Mouse (Mus musculus) forebrain, embryonic 11.5 days (tissue): Measurements from ENCODE around the gene Rps8. TPM values are rescaled to one million over a fixed set of nuclear protein-coding genes. Genes with fewer than 3 reads are reported as not detected.

Source experiments
- ATAC-seq: fragments of 200-750 bp; cut with Nextera tagmentation; replicated peaks from 2 replicates; pipeline ENCODE4 v1.8.0; 2017; ENCODE audit warnings: moderate TSS enrichment; ENCODE audit not compliant: low FRiP score
- DNase-seq: peaks from one replicate; pipeline ENCODE4 v3.0.0-alpha.2; 2017; ENCODE audit warnings: low spot score
- H3K27ac ChIP-seq: fragments of 300-500 bp; sonication (generic); 2 replicates; pipeline ENCODE4 v1.5.1; 2014; ENCODE audit warnings: low read depth, low read length
- H3K27me3 ChIP-seq: fragments of 300-500 bp; sonication (generic); 2 replicates; pipeline ENCODE4 v1.6.1; 2014; ENCODE audit warnings: mild to moderate bottlenecking, low read length, mixed read lengths; ENCODE audit not compliant: control insufficient read depth, insufficient read depth
- H3K36me3 ChIP-seq: fragments of 300-500 bp; sonication (generic); 2 replicates; pipeline ENCODE4 v1.6.1; 2014; ENCODE audit warnings: mild to moderate bottlenecking, low read length, moderate library complexity, mixed read lengths; ENCODE audit not compliant: control insufficient read depth, insufficient read depth
- H3K4me1 ChIP-seq: fragments of 300-500 bp; sonication (generic); replicated peaks from 2 replicates; pipeline ENCODE4 v1.6.1; 2014; ENCODE audit warnings: low read length, mixed read lengths; ENCODE audit not compliant: control insufficient read depth, insufficient read depth
- H3K4me2 ChIP-seq: fragments of 300-500 bp; sonication (generic); 2 replicates; pipeline ENCODE4 v1.6.1; 2014; ENCODE audit warnings: low read depth, mild to moderate bottlenecking, low read length, moderate library complexity, mixed read lengths; ENCODE audit not compliant: severe bottlenecking
- H3K4me3 ChIP-seq: fragments of 300-500 bp; sonication (generic); 2 replicates; pipeline ENCODE4 v1.5.1; 2014; ENCODE audit warnings: low read depth, low read length
- H3K9ac ChIP-seq: fragments of 300-500 bp; sonication (generic); 2 replicates; pipeline ENCODE4 v1.6.1; 2014; ENCODE audit warnings: low read length
- H3K9me3 ChIP-seq: fragments of 300-500 bp; sonication (generic); 2 replicates; pipeline ENCODE4 v1.6.1; 2016; ENCODE audit warnings: low read length, mixed read lengths; ENCODE audit not compliant: control insufficient read depth
- WGBS: fragments of 180-500 bp; shearing (Covaris S2); extraction: QIAGEN DNeasy Blood & Tissue Kit; methylation state at CpG from one replicate; pipeline ENCODE4 v1.1.7; 2014; 5-methylcytosine and 5-hydroxymethylcytosine counted together
- polyA plus RNA-seq: library from polyadenylated mRNA; unstranded; fragments of >200 nt; fragmentation: Nextera tagmentation; extraction: Ambion mirVana; gene quantifications from 2 replicates; pipeline ENCODE4 v1.2.1, GENCODE M21; 2014

Rps8 gene
- polyA plus RNA-seq, 1 experiment from 2014 or later, result 841 TPM

GRCm38 (mm10) chr4:117131890-117132793 lies 23.9 kb downstream of the Rps8 start:
- peaks cover 3% of the 10 kb centered on the region for H3K27me3 ChIP-seq
- peak overlapping the region; percentile 95 for H3K4me2 ChIP-seq
- peaks cover 18% of the 10 kb centered on the region for H3K4me1 ChIP-seq
- peak; percentile 69 for ATAC-seq
- H3K9ac ChIP-seq, result peak overlapping the region; percentile 80
- peak; percentile 83 for DNase-seq
- no peaks in the 10 kb centered on the region for H3K9me3 ChIP-seq
- H3K36me3 ChIP-seq, result peaks cover 3% of the 10 kb centered on the region; the same call in 1 of the 2 replicates
- 5% methylated on average over 7 of the region's 7 CpGs for WGBS
- H3K4me3 ChIP-seq, result peak overlapping the region; percentile 83
- H3K27ac ChIP-seq, result peak overlapping the region; percentile 41

DNA sequence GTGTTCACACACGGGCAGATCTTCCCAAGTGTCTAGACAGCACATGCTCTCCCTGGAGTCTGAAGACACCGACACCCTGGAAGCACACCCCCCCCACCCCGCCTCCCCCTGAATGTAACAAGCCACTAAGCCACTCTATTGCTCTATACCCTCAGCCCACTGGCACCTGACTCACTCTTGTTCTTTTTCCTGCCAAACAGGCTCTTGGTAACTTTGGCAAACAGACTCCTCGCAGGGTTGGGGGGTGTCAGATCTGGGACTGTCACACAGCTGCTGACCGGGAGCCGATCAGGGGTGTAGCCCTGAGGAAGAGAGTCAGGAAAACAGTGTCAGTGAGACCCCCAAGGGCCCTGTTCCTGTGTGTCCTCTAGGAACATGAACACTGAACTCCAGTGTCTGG lies 24.8 kb downstream of the Rps8 start:
- 55% methylated on average over 6 of the region's 6 CpGs for WGBS
- DNase-seq (no peak), ATAC-seq (no peak)
- Histone ChIP-seq H3K9me3 (no peaks in the 10 kb centered on the region), H3K27me3 (peaks cover 3% of the 10 kb centered on the region), H3K36me3 (peaks cover 3% of the 10 kb centered on the region; the same call in 1 of the 2 replicates), H3K4me3 (no peak overlapping the region), H3K27ac (no peak overlapping the region), H3K4me1 (peaks cover 19% of the 10 kb centered on the region), H3K9ac (no peak overlapping the region), H3K4me2 (no peak overlapping the region)

DNA sequence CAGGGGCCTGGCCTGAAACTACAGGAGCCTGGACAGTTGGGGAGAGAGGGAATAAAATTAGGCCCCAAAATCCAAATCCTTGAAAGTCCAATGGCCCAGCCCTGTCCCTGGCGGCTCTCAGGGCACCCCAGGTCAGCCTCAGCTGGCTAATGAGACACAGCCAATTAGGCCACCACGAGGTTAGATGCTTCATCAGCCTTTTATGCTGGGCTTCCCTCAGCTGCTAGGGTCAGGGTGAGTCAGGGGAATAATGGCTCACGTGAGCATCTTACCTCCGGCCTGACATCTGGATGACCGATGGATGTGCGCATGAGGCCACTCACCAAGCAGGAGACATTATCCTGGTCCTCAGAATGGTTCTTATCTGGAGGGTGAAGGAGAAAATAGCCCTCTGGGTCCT lies 25.3 kb downstream of the Rps8 start:
- Histone ChIP-seq H3K4me2 (no peak overlapping the region), H3K4me3 (no peak overlapping the region), H3K9ac (no peak overlapping the region), H3K27me3 (peaks cover 3% of the 10 kb centered on the region), H3K27ac (no peak overlapping the region), H3K9me3 (no peaks in the 10 kb centered on the region), H3K4me1 (peaks cover 23% of the 10 kb centered on the region), H3K36me3 (peaks cover 3% of the 10 kb centered on the region; the same call in 1 of the 2 replicates)
- DNase-seq, result no peak
- ATAC-seq, result no peak
- 30% methylated on average over 6 of the region's 6 CpGs for WGBS

- no peak overlapping the region for H3K27ac ChIP-seq
- peaks cover 3% of the 10 kb centered on the region; the same call in 1 of the 2 replicates for H3K36me3 ChIP-seq
- ATAC-seq (no peak), DNase-seq (no peak)
- H3K9ac ChIP-seq, result no peak overlapping the region
- H3K4me3 ChIP-seq, result no peak overlapping the region
- no peaks in the 10 kb centered on the region for H3K9me3 ChIP-seq
- no peak overlapping the region for H3K4me2 ChIP-seq
- H3K27me3 ChIP-seq, result peaks cover 3% of the 10 kb centered on the region
- H3K4me1 ChIP-seq, result peaks cover 28% of the 10 kb centered on the region
- 90% methylated on average over 33 of the region's 33 CpGs for WGBS
These were observed 27.9 kb downstream of the Rps8 start for GRCm38 (mm10) chr4:117127991-117128686.

- Histone ChIP-seq H3K4me2 (0 out of 2 replicates have a peak within 1 kb of the TSS, but pooled peaks have one; percentile 0), H3K27ac (peak within 1 kb of the TSS; percentile 33; the same call in 1 of the 2 replicates), H3K4me1 (peaks cover 16% of the 10 kb centered on the region), H3K9me3 (no peaks in the 10 kb centered on the region), H3K9ac (peak within 1 kb of the TSS; percentile 41), H3K36me3 (peaks cover 3% of the 10 kb centered on the region; the same call in 1 of the 2 replicates), H3K27me3 (no peaks in the 10 kb centered on the region), H3K4me3 (no peak within 1 kb of the TSS)
- 89% methylated on average over 9 of the region's 9 CpGs for WGBS
- no peak for ATAC-seq
- DNase-seq, result no peak
These were observed 29.3 kb downstream of the Rps8 start, which contains the start of gene Tctex1d4 for GRCm38 (mm10) chr4:117126675-117127290. Gene Tctex1d4, plus strand, starts transcription at chr4:117126794.

GRCm38 (mm10) chr4:117125910-117126674 lies 30.0 kb downstream of the Rps8 start:
- peak overlapping the region; percentile 33; the same call in 1 of the 2 replicates for H3K27ac ChIP-seq
- H3K4me1 ChIP-seq, result peaks cover 17% of the 10 kb centered on the region
- no peak overlapping the region for H3K4me3 ChIP-seq
- 53% methylated on average over 15 of the region's 15 CpGs for WGBS
- H3K9me3 ChIP-seq, result no peaks in the 10 kb centered on the region
- peaks cover 3% of the 10 kb centered on the region; the same call in 1 of the 2 replicates for H3K36me3 ChIP-seq
- ATAC-seq (no peak), DNase-seq (no peak)
- H3K27me3 ChIP-seq, result no peaks in the 10 kb centered on the region
- peak overlapping the region; percentile 41 for H3K9ac ChIP-seq
- no peak overlapping the region for H3K4me2 ChIP-seq

GRCm38 (mm10) chr4:117125348-117125909 lies 30.6 kb downstream of the Rps8 start, which contains the start of gene Btbd19:
Gene Btbd19, minus strand, starts transcription at chr4:117125725.
- H3K27me3 ChIP-seq, result no peaks in the 10 kb centered on the region
- H3K27ac ChIP-seq, result peak within 1 kb of the TSS; percentile 33; the same call in 1 of the 2 replicates
- peaks cover 3% of the 10 kb centered on the region; the same call in 1 of the 2 replicates for H3K36me3 ChIP-seq
- H3K9me3 ChIP-seq, result no peaks in the 10 kb centered on the region
- peaks cover 18% of the 10 kb centered on the region for H3K4me1 ChIP-seq
- H3K9ac ChIP-seq, result peak within 1 kb of the TSS; percentile 41
- 0 out of 2 replicates have a peak within 1 kb of the TSS, but pooled peaks have one; percentile 0 for H3K4me2 ChIP-seq
- peak; percentile 23; the same call in 1 of the 2 replicates for ATAC-seq
- no peak for DNase-seq
- no peak within 1 kb of the TSS for H3K4me3 ChIP-seq
- WGBS, result 36% methylated on average over 8 of the region's 8 CpGs
